Mouse (Mus musculus): Measurements from ENCODE around the gene Rnf24. TPM values are rescaled to one million over a fixed set of nuclear protein-coding genes. Genes with fewer than 3 reads are reported as not detected.

The Rnf24 gene
- polyA plus RNA-seq, 1 experiment from 2014 or later: 7.5 TPM

GRCm38 (mm10) chr2:131370828-131371227 lies 18.1 kb upstream of the Rnf24 start:
- WGBS: 88% methylated on average over 3 of the region's 3 CpGs
- no peak for DNase-seq (ENCODE audit: low spot score)
- H3K27me3 ChIP-seq (ENCODE audit: low read depth, poor library complexity, severe bottlenecking): no peaks in the 10 kb centered on the region

GRCm38 (mm10) chr2:131364689-131365088 lies 12.0 kb upstream of the Rnf24 start:
- Histone ChIP-seq H3K4me1 (no peaks in the 10 kb centered on the region), H3K27me3 (ENCODE audit: low read depth, poor library complexity, severe bottlenecking) (no peaks in the 10 kb centered on the region), H3K9me3 (replicated peaks) (no peaks in the 10 kb centered on the region), H3K36me3 (no peaks in the 10 kb centered on the region), H3K27ac (replicated peaks) (no peak overlapping the region), H3K4me3 (no peak overlapping the region)
- WGBS: 78% methylated on average over 6 of the region's 6 CpGs
- DNase-seq (ENCODE audit: low spot score): no peak

More at GRCm38 (mm10) chr2:131370828-131371227, 18.1 kb upstream of the Rnf24 start:
- Histone ChIP-seq H3K36me3 (no peaks in the 10 kb centered on the region), H3K9me3 (replicated peaks) (peaks cover 5% of the 10 kb centered on the region; the same call in 1 of the 2 replicates), H3K27ac (replicated peaks) (no peak overlapping the region), H3K4me3 (no peak overlapping the region), H3K4me1 (no peaks in the 10 kb centered on the region)

GRCm38 (mm10) chr2:131358481-131358880 lies 5.8 kb upstream of the Rnf24 start:
- Histone ChIP-seq H3K36me3 (no peaks in the 10 kb centered on the region), H3K4me3 (no peak overlapping the region), H3K9me3 (replicated peaks) (no peaks in the 10 kb centered on the region), H3K27ac (replicated peaks) (no peak overlapping the region), H3K4me1 (peaks cover 3% of the 10 kb centered on the region), H3K27me3 (ENCODE audit: low read depth, poor library complexity, severe bottlenecking) (no peaks in the 10 kb centered on the region)
- no peak for DNase-seq (ENCODE audit: low spot score)

GRCm38 (mm10) chr2:131354049-131354448 lies 1.4 kb upstream of the Rnf24 start:
- peaks cover 19% of the 10 kb centered on the region for H3K4me1 ChIP-seq
- DNase-seq (ENCODE audit: low spot score): no peak
- H3K9me3 ChIP-seq (replicated peaks): no peaks in the 10 kb centered on the region
- no peak overlapping the region for H3K27ac ChIP-seq (replicated peaks)
- no peaks in the 10 kb centered on the region for H3K36me3 ChIP-seq
- H3K27me3 ChIP-seq (ENCODE audit: low read depth, poor library complexity, severe bottlenecking): no peaks in the 10 kb centered on the region
- H3K4me3 ChIP-seq: peak overlapping the region; percentile 75; the same call in 1 of the 2 replicates
- 67% methylated on average over 6 of the region's 6 CpGs for WGBS

- Histone ChIP-seq H3K9me3 (replicated peaks) (no peaks in the 10 kb centered on the region), H3K27me3 (ENCODE audit: low read depth, poor library complexity, severe bottlenecking) (no peaks in the 10 kb centered on the region), H3K27ac (replicated peaks) (peak overlapping the region; percentile 94; the same call in 1 of the 2 replicates), H3K4me1 (peaks cover 19% of the 10 kb centered on the region), H3K36me3 (no peaks in the 10 kb centered on the region), H3K4me3 (peak overlapping the region; percentile 75)
- WGBS: 10% methylated on average over 3 of the region's 3 CpGs
- DNase-seq (ENCODE audit: low spot score): no peak
Observed at GRCm38 (mm10) chr2:131353564-131353915, 848 bp upstream of the Rnf24 start.

- under 1% methylated on average over 51 of the region's 51 CpGs for WGBS
- Histone ChIP-seq H3K36me3 (no peaks in the 10 kb centered on the region), H3K9me3 (replicated peaks) (no peaks in the 10 kb centered on the region), H3K27me3 (ENCODE audit: low read depth, poor library complexity, severe bottlenecking) (no peaks in the 10 kb centered on the region), H3K4me3 (peak overlapping the region; percentile 75), H3K4me1 (peaks cover 19% of the 10 kb centered on the region), H3K27ac (replicated peaks) (peak overlapping the region; percentile 94)
- DNase-seq (ENCODE audit: low spot score): no peak
Observed at GRCm38 (mm10) chr2:131351968-131352746, 535 bp downstream of the Rnf24 start.

GRCm38 (mm10) chr2:131351471-131351870 lies 1.2 kb downstream of the Rnf24 start:
- H3K27me3 ChIP-seq (ENCODE audit: low read depth, poor library complexity, severe bottlenecking): no peaks in the 10 kb centered on the region
- H3K4me1 ChIP-seq: peaks cover 19% of the 10 kb centered on the region
- DNase-seq (ENCODE audit: low spot score): peak; percentile 14
- H3K9me3 ChIP-seq (replicated peaks): no peaks in the 10 kb centered on the region
- H3K27ac ChIP-seq (replicated peaks): peak overlapping the region; percentile 94
- no peaks in the 10 kb centered on the region for H3K36me3 ChIP-seq
- H3K4me3 ChIP-seq: peak overlapping the region; percentile 75
- 13% methylated on average over 10 of the region's 10 CpGs for WGBS

GRCm38 (mm10) chr2:131350301-131350700 lies 2.4 kb downstream of the Rnf24 start:
- WGBS: 90% methylated on average over 6 of the region's 6 CpGs
- no peak for DNase-seq (ENCODE audit: low spot score)
- H3K27me3 ChIP-seq (ENCODE audit: low read depth, poor library complexity, severe bottlenecking): no peaks in the 10 kb centered on the region

GRCm38 (mm10) chr2:131345556-131345955 lies 7.1 kb downstream of the Rnf24 start:
- DNase-seq (ENCODE audit: low spot score): no peak
- Histone ChIP-seq H3K4me1 (peaks cover 16% of the 10 kb centered on the region), H3K9me3 (replicated peaks) (no peaks in the 10 kb centered on the region), H3K27ac (replicated peaks) (no peak overlapping the region), H3K27me3 (ENCODE audit: low read depth, poor library complexity, severe bottlenecking) (no peaks in the 10 kb centered on the region), H3K4me3 (no peak overlapping the region), H3K36me3 (no peaks in the 10 kb centered on the region)
- 80% methylated on average over 3 of the region's 3 CpGs for WGBS

More at GRCm38 (mm10) chr2:131350301-131350700, 2.4 kb downstream of the Rnf24 start:
- Histone ChIP-seq H3K9me3 (replicated peaks) (no peaks in the 10 kb centered on the region), H3K27ac (replicated peaks) (no peak overlapping the region), H3K4me3 (no peak overlapping the region), H3K4me1 (peaks cover 19% of the 10 kb centered on the region), H3K36me3 (no peaks in the 10 kb centered on the region)

- Histone ChIP-seq H3K9me3 (replicated peaks) (no peaks in the 10 kb centered on the region), H3K27ac (replicated peaks) (no peak overlapping the region), H3K4me1 (peaks cover 13% of the 10 kb centered on the region), H3K27me3 (ENCODE audit: low read depth, poor library complexity, severe bottlenecking) (no peaks in the 10 kb centered on the region), H3K36me3 (no peaks in the 10 kb centered on the region), H3K4me3 (no peak overlapping the region)
- DNase-seq (ENCODE audit: low spot score): no peak
- WGBS: 77% methylated on average over 3 of the region's 3 CpGs
Observed at GRCm38 (mm10) chr2:131344449-131344848, 8.2 kb downstream of the Rnf24 start.

- Histone ChIP-seq H3K4me3 (no peak overlapping the region), H3K4me1 (peaks cover 1% of the 10 kb centered on the region)
- WGBS: 90% methylated on average over 6 of the region's 6 CpGs
Observed at GRCm38 (mm10) chr2:131337602-131338001, 15.1 kb downstream of the Rnf24 start.

GRCm38 (mm10) chr2:131330548-131330947 lies 22.1 kb downstream of the Rnf24 start:
- H3K9me3 ChIP-seq (replicated peaks): no peaks in the 10 kb centered on the region
- H3K36me3 ChIP-seq: 0 out of 2 replicates have a peak, but pooled peaks cover 2% of the 10 kb centered on the region
- no peak overlapping the region for H3K27ac ChIP-seq (replicated peaks)
- WGBS: 93% methylated on average over 3 of the region's 3 CpGs
- no peaks in the 10 kb centered on the region for H3K4me1 ChIP-seq
- H3K27me3 ChIP-seq (ENCODE audit: low read depth, poor library complexity, severe bottlenecking): no peaks in the 10 kb centered on the region
- no peak overlapping the region for H3K4me3 ChIP-seq
- no peak for DNase-seq (ENCODE audit: low spot score)

More at GRCm38 (mm10) chr2:131337602-131338001, 15.1 kb downstream of the Rnf24 start:
- Histone ChIP-seq H3K27ac (replicated peaks) (no peak overlapping the region), H3K9me3 (replicated peaks) (no peaks in the 10 kb centered on the region), H3K27me3 (ENCODE audit: low read depth, poor library complexity, severe bottlenecking) (no peaks in the 10 kb centered on the region), H3K36me3 (no peaks in the 10 kb centered on the region)
- no peak for DNase-seq (ENCODE audit: low spot score)

GRCm38 (mm10) chr2:131328981-131329380 lies 23.7 kb downstream of the Rnf24 start:
- Histone ChIP-seq H3K4me1 (no peaks in the 10 kb centered on the region), H3K27ac (replicated peaks) (no peak overlapping the region), H3K27me3 (ENCODE audit: low read depth, poor library complexity, severe bottlenecking) (no peaks in the 10 kb centered on the region), H3K4me3 (no peak overlapping the region), H3K36me3 (0 out of 2 replicates have a peak, but pooled peaks cover 2% of the 10 kb centered on the region), H3K9me3 (replicated peaks) (no peaks in the 10 kb centered on the region)
- DNase-seq (ENCODE audit: low spot score): no peak
- WGBS: 98% methylated on average over 1 of the region's 1 CpGs

Data from midbrain, embryonic 10.5 days (tissue).